Mouse (Mus musculus) inflammation-experienced regulatory T-cells, adult 6 months (primary cell): ENCODE results near the gene Kcnj5. TPM values are rescaled to one million over a fixed set of nuclear protein-coding genes. Genes with fewer than 3 reads are reported as not detected.

Experiments used
- ATAC-seq: one replicate; pipeline ENCODE4 v1.8.0; 2017
- polyA plus RNA-seq, 3 experiments: library from polyadenylated mRNA; unstranded; fragments of 100-300 nt; shearing (Covaris generic); gene quantifications; one replicate each; pipeline ENCODE4 v1.2.1; 2017

The Kcnj5 gene
- not detected for polyA plus RNA-seq

DNA sequence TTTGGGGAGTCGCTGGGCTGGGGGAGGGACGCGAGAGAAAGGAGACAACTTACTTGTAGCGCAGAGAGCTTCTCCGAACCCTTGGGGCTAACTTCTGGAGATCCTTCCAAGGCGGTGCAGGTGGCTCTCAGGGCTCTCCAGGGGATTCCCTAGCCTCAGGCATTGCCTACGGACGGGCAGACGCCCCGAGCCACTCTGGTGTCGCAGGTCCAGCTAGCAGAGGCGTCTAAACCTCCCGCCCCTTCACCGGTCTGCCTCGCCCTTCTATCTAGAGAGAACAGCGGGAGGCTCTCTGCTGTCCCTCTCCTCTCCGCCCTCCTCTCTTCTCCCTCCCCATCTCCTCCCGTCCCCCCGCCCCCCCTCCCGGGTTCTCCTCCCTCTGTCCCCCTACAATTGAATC is at the start of gene Kcnj5:
Gene Kcnj5, minus strand, starts transcription at position 300 of the 400 bp plus-strand sequence.
- ATAC-seq = no peak

DNA sequence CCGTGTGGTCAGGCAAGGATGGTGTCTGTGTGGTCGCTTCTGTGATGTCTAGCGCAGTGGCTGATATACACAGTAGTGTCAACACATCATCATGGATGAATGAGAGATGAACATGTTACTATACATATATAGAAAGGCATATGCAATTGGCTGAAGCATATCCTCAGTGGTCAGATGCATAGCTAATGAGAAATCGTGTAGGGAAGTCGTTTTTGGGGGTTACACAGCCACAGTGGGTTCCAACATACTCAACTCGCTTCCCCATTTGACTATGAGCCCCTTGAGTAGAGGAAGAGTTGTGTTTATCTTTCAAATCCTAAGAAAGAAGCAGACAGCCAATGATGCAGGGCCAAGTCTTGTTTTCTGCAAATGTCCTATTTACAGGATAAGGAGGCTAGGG is 48.6 kb upstream of the Kcnj5 start:
- ATAC-seq = no peak

DNA sequence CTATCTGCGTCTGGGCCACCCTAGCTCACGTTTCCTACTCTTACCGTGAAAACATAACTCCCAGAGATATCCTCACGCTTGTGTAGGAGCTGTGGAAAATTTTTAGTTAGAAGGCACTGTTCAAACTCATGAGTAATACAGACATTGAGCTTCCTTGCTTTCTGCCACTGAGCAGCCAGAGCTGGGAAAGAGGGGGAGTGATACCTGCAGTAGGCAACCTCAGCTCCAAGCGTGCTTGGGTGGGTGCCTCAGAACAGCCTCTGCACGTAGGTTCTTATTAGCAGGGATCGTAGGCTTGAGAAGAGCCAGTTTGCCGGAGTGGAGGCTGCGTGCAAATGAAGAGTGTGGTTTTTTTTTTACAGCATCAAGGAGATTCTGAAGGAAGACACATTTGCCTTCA is 47.6 kb upstream of the Kcnj5 start:
- ATAC-seq = no peak

DNA sequence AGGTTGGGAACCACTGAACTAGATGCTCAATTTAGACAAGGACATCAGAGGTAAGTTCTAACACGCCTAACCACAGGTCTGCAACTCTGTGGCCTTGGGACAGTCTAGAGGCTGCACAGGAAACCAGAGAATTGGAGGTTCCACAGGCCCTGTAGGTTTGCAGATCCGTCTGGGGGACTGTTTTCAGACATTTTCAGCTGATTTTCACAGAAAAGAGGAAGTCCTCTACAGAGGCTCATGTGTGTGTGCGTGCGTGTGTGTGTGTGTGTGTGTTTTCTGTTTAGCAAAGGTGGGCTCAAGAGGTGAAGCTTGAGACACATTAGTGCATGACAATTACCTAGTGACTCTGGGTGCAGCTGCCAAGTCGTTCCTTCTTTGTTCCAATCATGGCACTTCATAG is 46.9 kb upstream of the Kcnj5 start:
- ATAC-seq = no peak

DNA sequence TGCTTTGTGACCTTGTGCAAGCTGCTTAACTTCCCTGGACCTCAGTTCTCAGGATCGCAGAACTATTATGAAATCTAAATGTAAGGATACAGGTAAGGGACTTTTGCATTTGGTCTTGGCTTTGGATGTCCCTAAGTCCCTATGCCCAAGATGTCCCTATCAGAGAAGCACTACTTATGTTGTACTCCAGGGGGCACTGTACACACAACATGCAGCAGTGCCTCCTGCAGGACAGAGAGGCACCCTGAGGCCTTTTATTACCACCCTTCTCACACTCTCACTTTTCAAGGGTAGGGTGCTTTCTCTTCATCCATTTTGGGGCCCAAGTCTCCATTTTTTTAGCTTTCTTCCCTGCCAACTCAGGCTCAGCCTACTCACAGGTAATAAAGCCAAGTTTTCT is 44.0 kb upstream of the Kcnj5 start:
- ATAC-seq = no peak

DNA sequence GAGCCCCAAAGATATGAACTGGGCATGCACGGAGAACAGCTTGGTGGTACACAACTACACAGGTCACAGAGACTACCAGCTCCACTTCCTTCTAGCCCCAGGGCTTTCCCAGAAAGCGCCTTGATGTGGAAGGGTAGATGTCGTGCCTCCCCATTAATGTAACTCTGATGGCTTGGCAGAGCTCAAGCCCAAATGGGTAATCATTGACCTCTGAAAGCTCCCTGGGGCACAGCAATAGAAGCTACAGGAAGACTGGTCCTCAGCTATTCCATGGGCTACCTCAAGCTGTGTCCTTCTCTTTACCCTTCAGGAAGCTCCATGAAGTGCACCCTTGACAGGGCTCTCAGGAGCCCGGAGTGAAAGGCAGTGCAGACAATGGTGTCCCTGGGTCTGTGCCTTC is 40.8 kb upstream of the Kcnj5 start:
- ATAC-seq = no peak

DNA sequence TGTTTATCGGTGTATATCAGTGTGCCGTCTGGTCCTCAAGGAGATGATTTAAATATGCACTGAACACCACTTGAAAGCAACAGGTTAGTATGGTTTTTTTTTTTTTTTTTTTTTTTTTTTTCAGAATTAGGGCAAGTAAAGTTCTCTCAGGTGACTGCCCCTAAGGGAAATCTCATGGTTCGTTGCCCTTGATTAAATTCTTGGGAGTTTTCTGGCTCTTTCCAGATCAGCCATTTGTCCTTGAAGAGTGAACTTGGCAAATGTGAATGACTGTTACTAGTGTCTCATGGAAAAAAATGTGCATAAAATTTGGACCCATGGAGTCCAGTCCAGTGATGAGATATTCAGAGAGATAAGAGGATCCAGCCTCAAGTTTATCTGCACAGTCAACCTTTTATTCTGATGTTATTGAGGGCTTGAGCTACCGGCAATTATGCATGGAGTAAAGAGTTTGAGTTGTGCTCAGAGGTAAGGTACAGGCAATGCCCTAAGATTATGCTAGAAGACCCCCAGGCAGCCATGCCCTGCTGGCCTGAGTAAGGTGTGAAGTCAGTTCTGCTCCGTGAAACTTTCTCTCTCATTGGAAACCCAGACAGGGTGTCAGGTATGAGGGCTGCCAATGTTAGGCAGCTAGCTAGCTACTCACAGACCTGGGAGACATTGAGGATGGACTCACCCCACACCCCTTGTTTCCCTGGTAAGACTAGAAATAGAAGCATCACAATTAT is 32.9 kb upstream of the Kcnj5 start:
- ATAC-seq = no peak

DNA sequence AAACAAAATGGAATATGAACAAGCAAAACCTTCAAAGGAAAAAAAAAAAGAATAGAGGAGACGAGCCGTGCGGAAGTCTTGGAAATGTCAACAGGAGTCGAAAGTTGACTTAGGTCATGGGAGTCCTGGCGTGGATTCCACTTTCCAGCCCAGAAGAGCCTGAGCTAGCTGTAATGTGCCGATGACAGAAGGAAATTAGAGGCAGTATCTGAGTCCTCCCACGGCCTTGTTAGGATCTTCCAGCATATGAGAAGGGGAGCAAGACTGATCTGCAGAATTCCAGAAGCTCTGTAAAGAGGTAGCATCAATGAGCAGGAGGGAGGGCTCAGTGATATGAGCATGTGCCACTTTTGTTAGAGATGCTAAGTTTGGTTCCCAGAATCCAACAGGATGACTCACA is 31.9 kb upstream of the Kcnj5 start:
- no peak for ATAC-seq

DNA sequence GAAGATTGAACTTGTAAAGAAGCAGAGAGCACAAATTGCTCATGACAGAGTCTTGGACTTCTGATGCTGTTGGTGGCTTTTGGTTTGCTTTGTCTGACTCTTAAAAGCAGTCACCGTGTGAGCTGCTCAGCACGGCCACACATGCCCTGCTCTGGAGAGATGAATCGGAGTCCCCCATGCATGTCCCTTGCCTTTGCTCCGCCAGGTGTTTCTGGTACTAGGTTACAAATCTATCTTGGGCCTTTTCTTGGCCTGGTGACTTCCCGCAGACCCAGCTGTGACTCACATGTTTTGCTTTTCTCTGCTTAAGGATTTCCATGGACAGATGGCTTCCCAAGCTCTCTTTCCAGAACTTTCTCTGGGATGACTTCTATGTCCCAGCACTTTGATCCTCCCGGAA is 29.5 kb upstream of the Kcnj5 start:
- ATAC-seq = no peak

DNA sequence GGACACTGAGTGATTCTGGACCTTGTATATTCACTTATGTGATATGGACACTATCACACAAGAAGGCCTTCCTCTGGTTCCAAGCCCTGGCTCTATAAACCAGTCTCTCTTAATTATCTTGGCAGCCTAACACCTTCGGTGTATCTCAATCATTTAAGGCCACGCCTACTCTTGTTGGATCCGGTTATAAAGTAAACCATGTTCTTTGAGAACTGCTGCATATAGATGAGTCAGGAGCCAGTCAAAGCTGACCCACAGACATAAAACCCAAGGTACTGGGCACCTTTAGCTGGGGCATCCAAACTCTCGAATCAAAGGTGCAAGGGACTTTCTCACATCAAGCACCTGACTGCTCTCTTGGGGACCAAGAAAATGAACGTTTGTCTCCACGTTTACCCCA is 28.1 kb upstream of the Kcnj5 start, which contains the start of gene Kcnj1:
Gene Kcnj1, plus strand, starts transcription at position 292 of the 400 bp plus-strand sequence.
- no peak for ATAC-seq

DNA sequence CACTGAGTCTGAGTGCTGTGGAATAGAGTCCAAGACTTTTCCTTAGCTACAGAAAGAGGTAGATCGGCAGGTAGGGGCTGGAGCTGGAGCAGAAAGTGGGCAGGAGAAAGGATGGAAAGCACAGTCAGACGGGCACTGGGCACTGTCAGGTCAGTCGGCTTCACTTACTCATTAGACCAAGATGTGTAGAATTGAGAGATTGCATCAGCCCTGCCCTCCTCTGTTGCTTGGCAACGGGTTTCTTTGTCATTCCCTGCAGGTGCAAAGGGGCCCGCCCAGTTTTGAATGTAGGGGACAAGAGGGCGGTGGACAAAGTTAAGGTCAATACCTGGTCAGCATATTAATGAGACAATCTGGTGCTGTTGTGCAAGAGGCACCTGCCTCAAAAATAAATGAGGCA is 25.2 kb upstream of the Kcnj5 start:
- ATAC-seq = no peak

DNA sequence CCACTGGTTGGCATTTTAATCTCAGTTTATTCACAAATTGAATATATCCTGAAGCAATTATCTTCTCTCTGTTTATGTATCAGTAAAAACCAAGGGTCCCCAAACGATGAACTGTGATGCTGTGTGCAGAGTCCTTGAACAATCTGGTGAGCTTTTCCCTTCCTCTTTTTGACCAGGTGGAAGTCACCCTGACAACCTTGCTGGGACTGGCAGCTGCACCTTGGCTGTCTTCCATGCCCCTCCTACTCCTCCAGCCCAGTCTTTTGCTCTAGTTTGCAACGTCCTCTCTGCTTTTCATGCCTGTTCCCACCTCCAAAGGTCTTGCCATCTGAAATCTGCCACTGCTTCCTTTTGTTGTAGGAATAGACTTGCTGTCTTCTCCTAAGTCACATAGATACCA is 24.7 kb upstream of the Kcnj5 start:
- ATAC-seq = no peak

DNA sequence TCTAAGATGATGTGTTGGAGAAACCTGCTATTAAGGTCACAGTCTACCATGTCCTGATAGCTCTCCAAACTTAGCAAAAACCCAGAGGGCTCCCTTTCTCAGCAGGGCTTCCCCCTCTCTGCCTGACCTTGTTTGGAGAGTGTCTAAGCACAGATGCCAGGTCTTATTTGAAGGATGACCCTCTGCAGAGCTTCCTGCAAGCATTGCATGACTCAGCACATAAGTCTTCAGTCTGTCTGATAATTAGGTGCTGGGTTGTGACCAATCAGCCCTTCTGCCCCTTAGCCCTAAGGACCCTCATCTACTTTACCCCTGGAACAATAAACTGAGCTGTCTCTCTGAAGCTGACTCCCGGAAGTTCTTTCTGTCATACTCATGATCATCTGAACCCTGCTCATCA is 16.6 kb upstream of the Kcnj5 start:
- no peak for ATAC-seq

DNA sequence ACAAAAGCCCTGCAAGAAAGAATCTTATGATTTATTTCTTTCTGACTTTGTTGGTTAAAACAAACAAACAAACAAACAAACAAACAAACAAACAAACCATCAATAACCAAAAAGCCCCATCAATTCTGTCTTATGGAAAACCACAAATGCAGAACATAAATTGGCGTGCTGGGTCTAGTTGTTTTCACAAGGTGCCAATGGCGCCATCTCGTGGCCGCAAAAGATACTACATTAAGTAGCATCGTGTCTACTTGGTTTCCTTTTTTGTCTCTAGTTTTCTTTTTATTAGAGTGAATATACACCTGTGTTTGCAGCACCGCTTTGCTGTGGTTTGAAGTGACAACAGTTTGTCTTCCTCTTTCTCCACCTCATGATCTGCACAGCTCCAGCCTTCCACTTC is 6.2 kb upstream of the Kcnj5 start:
- ATAC-seq = no peak

DNA sequence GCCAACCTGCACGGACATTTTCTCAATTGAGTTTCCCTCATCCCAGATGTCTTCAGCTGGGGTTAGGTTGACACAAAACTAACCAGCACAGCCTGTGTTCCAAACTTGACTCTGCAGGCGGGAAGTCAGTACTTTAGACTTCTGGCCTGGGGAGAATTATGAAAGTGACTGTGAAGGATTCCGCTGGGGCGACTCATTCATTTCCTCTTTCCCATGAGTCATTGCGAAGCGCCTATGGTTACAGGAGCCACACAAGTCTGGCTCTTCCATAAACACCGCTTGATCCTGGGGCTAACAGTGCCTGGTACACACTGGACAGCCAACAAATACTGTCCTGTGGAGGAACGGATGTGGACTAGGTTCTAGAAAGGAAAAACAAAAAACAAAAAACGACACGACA is 5.2 kb upstream of the Kcnj5 start:
- no peak for ATAC-seq

DNA sequence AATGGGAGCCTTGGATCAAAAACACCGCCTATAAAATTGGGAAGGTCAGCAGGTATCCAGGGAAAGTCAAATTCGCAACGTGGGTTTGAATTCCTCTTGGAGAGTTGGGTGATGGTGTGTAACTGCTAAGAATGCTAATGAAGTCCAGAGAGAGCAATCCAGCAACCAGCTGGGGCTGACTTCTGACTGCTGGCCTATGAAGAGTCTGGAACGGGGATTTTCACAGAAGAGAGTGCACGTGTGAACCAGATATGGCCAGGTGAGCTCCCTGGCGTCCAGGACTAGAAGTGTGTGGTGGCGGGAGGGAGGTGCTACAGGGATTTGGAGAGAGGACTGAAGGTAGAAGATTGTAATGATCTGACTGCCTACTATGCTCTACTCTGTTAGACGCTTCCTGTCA is 3.9 kb upstream of the Kcnj5 start:
- ATAC-seq = no peak

DNA sequence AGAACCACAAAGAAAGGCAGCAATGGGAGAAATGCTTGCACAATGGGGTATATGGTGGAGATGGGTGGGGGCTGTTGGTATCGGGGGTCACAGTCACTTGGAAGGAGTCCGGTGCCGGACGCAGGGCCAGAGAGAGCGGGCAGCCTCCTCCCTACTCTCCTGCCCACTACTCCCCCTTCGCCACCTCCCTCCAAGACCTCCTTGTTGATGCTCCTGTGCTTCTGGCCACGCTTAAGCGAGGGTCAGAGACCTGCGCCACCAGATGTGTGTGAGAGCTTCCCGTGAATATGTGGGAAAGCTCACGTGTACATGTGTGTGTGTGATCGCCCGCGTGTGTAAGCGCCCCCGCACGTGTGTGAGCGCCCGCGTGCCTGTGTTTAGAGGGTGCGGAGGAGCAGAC is 339 bp upstream of the Kcnj5 start:
- no peak for ATAC-seq

DNA sequence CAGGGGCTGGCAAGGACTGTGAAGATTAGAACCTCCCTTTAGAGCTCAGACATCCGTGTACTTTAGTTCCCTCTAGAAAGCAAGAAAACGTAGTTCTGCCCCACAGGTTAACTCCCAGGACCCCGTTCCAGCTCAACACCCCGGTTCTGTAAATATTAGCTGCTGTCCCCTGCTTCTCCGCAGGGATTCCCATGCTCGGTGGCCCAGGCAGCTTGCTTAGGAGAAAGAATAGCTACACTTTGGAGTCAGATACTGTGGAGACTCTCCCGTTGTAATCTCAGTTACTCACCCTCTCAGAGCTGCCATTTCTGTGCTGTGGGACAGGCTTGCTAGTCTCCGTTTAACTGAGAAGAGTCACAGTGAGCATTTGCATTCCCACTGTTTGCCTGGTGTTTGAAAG is 1.2 kb downstream of the Kcnj5 start:
- no peak for ATAC-seq

DNA sequence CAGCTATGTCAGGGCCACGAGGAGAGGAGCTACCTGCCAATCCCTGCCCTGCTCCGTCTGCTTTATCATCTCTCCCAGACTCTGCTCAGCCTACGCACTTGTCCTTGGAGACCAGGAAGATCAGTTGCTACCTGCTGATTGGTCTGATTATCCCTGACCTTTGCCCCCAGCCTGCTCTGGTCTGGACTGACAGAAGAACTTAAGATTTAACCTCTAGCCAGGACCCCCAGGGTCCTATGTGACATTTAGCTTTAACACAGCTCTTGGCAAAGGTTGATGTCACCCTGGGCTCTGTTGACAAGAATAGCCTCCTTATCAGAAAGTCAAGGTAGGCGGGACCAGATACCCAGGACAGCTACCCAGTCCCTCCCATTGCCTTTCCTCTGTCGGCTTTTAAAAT is 3.3 kb downstream of the Kcnj5 start:
- no peak for ATAC-seq

DNA sequence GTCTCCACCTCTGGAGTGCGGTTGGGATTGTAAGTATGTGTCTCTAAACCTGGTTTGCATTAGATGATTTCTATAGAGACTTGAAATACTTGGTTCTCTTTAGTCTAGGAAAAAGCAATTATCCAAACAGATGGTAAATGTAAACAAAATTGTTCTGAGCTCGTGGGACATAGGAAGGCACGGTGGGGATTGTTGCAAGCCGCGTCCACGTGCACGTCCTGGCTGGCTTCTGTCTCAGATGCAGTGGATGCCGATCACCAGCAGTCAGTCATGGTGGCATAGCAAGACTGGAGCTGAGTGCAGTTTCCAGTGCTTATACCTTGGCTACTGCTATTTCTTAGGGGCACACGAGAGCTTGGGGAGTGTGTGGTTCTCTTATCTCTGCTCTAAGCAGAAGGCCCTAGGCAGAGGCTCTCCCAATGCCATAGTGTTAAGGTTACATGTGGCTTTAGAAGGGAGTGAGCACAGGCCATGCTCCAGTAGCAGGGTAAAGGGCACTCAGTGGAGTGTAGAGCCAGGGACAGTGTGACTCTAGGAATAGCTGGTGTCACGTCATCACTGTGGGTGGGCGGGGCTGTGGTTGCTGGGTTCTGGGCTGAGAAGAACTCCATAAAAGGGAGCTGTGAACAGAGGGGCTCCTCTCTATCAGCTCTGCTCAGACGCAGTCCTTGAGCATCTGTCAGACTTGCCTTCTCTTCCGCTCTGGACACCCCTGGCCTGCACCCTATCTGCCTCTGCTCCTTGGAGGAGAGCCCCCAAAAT is 8.6 kb downstream of the Kcnj5 start:
- no peak for ATAC-seq

DNA sequence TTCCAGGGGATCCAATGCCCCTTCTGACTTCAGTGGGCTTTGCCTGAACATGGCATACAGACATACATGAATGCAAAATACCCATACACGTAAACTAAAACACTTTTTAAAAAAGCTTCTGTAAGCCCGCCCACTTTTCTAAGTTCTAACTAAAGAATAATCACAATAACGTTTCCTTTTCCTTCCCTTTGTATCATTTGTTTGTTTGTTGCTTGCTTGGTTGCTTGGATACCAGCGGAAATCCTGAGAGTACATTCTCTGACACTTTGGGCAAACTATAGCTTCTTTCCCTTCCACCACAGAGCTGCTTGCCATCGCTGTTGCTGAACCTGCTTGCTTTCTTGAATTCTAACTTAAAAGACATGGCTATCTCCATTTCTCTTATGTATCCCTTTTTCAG is 13.0 kb downstream of the Kcnj5 start:
- ATAC-seq = no peak

DNA sequence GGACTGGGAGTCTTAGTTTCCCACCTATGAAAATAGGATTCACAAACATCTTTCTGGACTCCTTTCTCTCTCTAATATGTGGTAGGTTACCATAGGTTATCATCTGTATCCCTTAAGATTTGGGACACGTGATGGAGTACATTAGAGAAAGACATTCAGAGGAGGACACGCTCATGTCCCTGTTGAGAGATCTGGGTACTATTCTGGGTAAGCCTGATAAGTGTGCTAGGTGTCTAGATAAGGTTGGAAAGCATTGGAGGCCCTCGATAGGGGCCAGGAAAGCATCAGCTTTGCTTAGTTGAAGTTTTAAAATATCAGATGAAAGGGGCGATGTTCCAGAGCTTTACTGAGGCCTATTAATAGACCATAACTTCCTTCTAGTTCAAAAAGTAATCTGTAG is 15.4 kb downstream of the Kcnj5 start:
- ATAC-seq = no peak

DNA sequence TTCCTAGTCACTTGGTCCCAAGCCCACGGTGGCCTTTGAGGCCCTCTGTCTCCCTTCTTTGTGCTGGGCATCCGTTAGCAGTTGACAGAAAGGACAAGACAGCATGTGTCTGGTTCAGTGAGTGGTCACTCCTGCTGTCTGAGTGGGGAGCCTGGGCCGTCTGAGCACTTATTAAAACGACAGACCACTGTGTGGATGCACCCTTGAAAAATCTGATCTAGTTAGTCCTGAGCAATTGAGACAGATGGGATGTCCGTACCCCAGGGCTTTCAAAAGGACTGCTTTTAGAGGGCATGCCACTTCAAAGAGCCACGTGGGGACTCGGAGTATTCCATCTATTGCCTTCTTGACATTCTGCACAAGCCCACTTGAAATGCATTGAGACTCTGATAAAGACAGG is 20.5 kb downstream of the Kcnj5 start:
- no peak for ATAC-seq

DNA sequence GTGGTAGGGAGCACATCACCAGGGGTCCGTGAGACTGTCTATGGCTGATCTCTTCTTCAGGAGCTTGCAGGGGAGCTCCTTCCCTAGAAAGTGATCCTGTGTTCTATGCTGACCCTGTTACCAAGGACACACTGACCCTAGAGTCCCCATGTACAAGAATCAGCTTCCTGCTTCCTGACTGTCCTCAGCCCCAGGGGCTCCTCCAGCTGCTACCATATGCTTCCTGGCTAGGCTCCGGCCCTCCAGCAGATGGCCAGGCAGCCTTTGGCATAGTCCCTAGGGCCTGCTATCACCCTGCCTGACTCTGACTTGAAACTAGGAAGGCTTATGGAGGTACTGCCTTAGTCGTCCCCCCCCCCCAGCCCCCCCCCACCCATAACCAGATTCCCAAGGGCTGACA is 24.0 kb downstream of the Kcnj5 start:
- ATAC-seq = no peak

DNA sequence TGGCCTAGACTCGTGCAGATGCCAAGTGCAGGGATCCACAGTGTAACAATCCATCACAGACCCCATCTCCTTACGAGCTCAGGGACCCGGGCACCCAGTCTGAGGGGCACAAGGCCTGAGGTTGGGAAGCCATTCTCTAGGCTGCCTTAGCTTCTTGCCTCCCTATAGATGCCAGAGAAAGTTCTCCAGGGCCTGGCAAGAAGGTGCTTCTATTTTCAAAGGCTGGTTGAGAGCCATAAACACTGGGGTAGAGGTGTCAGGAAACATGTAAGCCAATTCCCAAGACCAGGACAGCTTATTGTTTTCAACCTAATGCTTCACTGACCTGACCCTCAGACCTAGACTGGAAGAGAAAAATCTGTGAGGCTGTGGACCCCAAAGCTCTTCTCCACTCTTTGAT is 28.2 kb downstream of the Kcnj5 start:
- ATAC-seq = no peak
